Mouse (Mus musculus): ENCODE results near the gene Art5. TPM values are rescaled to one million over a fixed set of nuclear protein-coding genes. Genes with fewer than 3 reads are reported as not detected.

The Art5 gene
- total RNA-seq (2017): not detected in 3 replicates

- ATAC-seq (replicated peaks; ENCODE audit: insufficient number of reproducible peaks, low FRiP score, low TSS enrichment, poor library complexity, severe bottlenecking): no peak
These were observed at the start of gene Art5 for GRCm38 (mm10) chr7:102109171-102109570. Art5 (minus strand) TSS chr7:102109489.

- no peak for ATAC-seq (replicated peaks; ENCODE audit: insufficient number of reproducible peaks, low FRiP score, low TSS enrichment, poor library complexity, severe bottlenecking)
These were observed 44.4 kb upstream of the Art5 start for GRCm38 (mm10) chr7:102153691-102154090.

- no peak for ATAC-seq (replicated peaks; ENCODE audit: insufficient number of reproducible peaks, low FRiP score, low TSS enrichment, poor library complexity, severe bottlenecking)
These were observed 28.6 kb upstream of the Art5 start for GRCm38 (mm10) chr7:102137898-102138297.

- 0 out of 2 replicates have a peak, but pooled peaks have one; percentile 50 for ATAC-seq (replicated peaks; ENCODE audit: insufficient number of reproducible peaks, low FRiP score, low TSS enrichment, poor library complexity, severe bottlenecking)
These were observed 28.2 kb upstream of the Art5 start for GRCm38 (mm10) chr7:102137464-102137863.

GRCm38 (mm10) chr7:102132395-102132794 is 23.1 kb upstream of the Art5 start:
- ATAC-seq (replicated peaks; ENCODE audit: insufficient number of reproducible peaks, low FRiP score, low TSS enrichment, poor library complexity, severe bottlenecking): no peak

- no peak for ATAC-seq (replicated peaks; ENCODE audit: insufficient number of reproducible peaks, low FRiP score, low TSS enrichment, poor library complexity, severe bottlenecking)
These were observed 11.0 kb upstream of the Art5 start for GRCm38 (mm10) chr7:102120326-102120725.

GRCm38 (mm10) chr7:102117382-102117781 is 8.1 kb upstream of the Art5 start:
- no peak for ATAC-seq (replicated peaks; ENCODE audit: insufficient number of reproducible peaks, low FRiP score, low TSS enrichment, poor library complexity, severe bottlenecking)

GRCm38 (mm10) chr7:102116579-102117331 is 7.5 kb upstream of the Art5 start, which contains the start of gene Chrna10:
Chrna10 (minus strand) TSS chr7:102116828.
- no peak for ATAC-seq (replicated peaks; ENCODE audit: insufficient number of reproducible peaks, low FRiP score, low TSS enrichment, poor library complexity, severe bottlenecking)

GRCm38 (mm10) chr7:102113151-102113729 is 4.0 kb upstream of the Art5 start:
- no peak for ATAC-seq (replicated peaks; ENCODE audit: insufficient number of reproducible peaks, low FRiP score, low TSS enrichment, poor library complexity, severe bottlenecking)

- no peak for ATAC-seq (replicated peaks; ENCODE audit: insufficient number of reproducible peaks, low FRiP score, low TSS enrichment, poor library complexity, severe bottlenecking)
These were observed 457 bp upstream of the Art5 start for GRCm38 (mm10) chr7:102109746-102110145.

GRCm38 (mm10) chr7:102108206-102108605 is 1.1 kb downstream of the Art5 start:
- ATAC-seq (replicated peaks; ENCODE audit: insufficient number of reproducible peaks, low FRiP score, low TSS enrichment, poor library complexity, severe bottlenecking): no peak

- no peak for ATAC-seq (replicated peaks; ENCODE audit: insufficient number of reproducible peaks, low FRiP score, low TSS enrichment, poor library complexity, severe bottlenecking)
These were observed 2.6 kb downstream of the Art5 start for GRCm38 (mm10) chr7:102106700-102107141.

- ATAC-seq (replicated peaks; ENCODE audit: insufficient number of reproducible peaks, low FRiP score, low TSS enrichment, poor library complexity, severe bottlenecking): no peak
These were observed 5.2 kb downstream of the Art5 start for GRCm38 (mm10) chr7:102104126-102104525.

- no peak for ATAC-seq (replicated peaks; ENCODE audit: insufficient number of reproducible peaks, low FRiP score, low TSS enrichment, poor library complexity, severe bottlenecking)
These were observed 5.7 kb downstream of the Art5 start for GRCm38 (mm10) chr7:102103555-102103954.

GRCm38 (mm10) chr7:102102696-102103095 is 6.6 kb downstream of the Art5 start:
- no peak for ATAC-seq (replicated peaks; ENCODE audit: insufficient number of reproducible peaks, low FRiP score, low TSS enrichment, poor library complexity, severe bottlenecking)

- no peak for ATAC-seq (replicated peaks; ENCODE audit: insufficient number of reproducible peaks, low FRiP score, low TSS enrichment, poor library complexity, severe bottlenecking)
These were observed 7.0 kb downstream of the Art5 start for GRCm38 (mm10) chr7:102102241-102102640.

GRCm38 (mm10) chr7:102101487-102101886 is 7.8 kb downstream of the Art5 start, which contains the start of gene Art1:
Art1 (plus strand) TSS chr7:102101743.
- ATAC-seq (replicated peaks; ENCODE audit: insufficient number of reproducible peaks, low FRiP score, low TSS enrichment, poor library complexity, severe bottlenecking): no peak

GRCm38 (mm10) chr7:102100868-102101267 is 8.4 kb downstream of the Art5 start:
- no peak for ATAC-seq (replicated peaks; ENCODE audit: insufficient number of reproducible peaks, low FRiP score, low TSS enrichment, poor library complexity, severe bottlenecking)

GRCm38 (mm10) chr7:102099760-102100661 is 9.3 kb downstream of the Art5 start:
- 0 out of 2 replicates have a peak, but pooled peaks have one; percentile 33 for ATAC-seq (replicated peaks; ENCODE audit: insufficient number of reproducible peaks, low FRiP score, low TSS enrichment, poor library complexity, severe bottlenecking)
